Mouse (Mus musculus) mouse trophoblast stem cell (cell line): Measurements from ENCODE around the gene Gm6614.
"Not testable (repeated sequence)": the region's sequence is repeated elsewhere in the genome, so short reads cannot be mapped to it uniquely, and the experiment has no call there.

Source experiments
- in situ Hi-C, 2 experiments: fragments of 300-500 bp; cut with MseI, MboI; formaldehyde crosslinking; loops; 2 replicates in 1 of 2; 3 replicates in 1 of 2; pipeline ENCODE4 v1.15.1; 2025

The Gm6614 gene

DNA sequence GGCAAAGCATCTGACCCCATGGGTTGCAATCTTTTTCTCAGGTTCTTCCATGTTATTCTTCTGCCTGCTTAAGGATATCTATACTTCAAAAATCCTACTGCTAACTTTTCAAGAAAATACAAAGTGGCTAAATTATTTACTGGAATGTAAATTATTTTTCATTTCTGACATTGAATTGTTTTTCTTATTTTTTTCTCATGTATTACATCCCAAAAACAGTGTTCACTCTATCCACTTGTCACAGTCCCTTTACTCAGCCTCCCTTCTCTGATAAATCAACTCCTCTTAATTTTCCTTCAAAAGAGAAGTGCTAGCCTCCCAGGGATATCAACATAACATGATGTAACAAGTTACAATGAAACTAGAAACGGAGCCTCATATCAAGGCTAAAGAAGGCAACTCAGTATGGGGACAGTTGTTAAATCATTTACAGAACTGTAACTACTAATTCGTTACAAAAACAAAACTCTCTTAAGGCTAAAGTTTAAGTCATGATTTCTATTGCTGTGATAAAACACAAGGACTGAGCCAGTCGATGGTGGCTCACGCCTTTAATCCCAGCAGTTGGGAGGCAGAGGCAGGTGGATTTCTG lies at the start of gene Gm6614:
Gene Gm6614, minus strand, starts transcription at position 51 of the 592 bp plus-strand sequence.
- in situ Hi-C loops: no loop called here

DNA sequence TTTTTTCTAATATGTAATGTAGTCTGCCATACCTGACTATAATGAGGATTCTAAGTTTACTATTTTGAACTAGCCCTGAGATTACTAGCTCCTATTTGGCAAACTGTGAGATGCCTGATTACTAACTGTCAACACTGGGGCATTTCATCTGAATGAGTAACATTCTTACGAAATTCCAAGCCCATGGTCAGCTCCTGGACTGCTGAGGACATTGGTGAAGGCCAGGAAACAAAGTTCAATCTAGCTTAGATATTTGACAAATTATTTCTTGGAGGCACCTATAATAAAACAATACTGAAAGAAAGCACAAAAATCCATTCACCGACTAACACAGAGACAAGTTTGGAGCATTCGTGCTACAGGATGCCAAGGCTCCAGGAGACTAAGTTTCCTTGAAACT lies 47.1 kb upstream of the Gm6614 start:
- in situ Hi-C loops: not testable (repeated sequence)

- in situ Hi-C loops: no loop called here
Measured at GRCm38 (mm10) chr6:142047689-142048088, 36.5 kb upstream of the Gm6614 start.

DNA sequence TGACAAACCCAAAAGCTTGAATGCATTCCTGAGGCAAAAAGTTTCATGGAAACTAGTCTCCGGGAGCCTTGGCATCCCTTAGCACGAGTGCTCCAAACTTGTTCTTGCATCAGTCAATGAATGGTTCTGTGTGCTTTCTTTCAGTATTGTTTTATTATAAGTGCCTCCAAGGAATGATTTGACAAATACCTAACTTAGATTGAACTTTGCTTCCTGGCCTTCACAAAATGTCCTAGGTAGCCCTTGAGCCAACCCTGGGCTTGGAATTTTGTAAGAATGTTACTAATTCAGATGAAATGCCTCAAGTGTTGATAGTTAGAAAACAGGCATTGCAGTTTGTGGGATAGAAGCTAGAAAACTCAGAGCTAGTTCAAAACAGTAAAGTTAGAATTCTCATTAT lies 34.5 kb upstream of the Gm6614 start:
- in situ Hi-C loops: no loop called here

- in situ Hi-C loops: no loop called here
Measured at GRCm38 (mm10) chr6:142041896-142042295, 30.7 kb upstream of the Gm6614 start.

GRCm38 (mm10) chr6:142040306-142041175 lies 29.3 kb upstream of the Gm6614 start:
- in situ Hi-C loops: no loop called here

- in situ Hi-C loops: no loop called here
Measured at GRCm38 (mm10) chr6:142035771-142036170, 24.6 kb upstream of the Gm6614 start.

DNA sequence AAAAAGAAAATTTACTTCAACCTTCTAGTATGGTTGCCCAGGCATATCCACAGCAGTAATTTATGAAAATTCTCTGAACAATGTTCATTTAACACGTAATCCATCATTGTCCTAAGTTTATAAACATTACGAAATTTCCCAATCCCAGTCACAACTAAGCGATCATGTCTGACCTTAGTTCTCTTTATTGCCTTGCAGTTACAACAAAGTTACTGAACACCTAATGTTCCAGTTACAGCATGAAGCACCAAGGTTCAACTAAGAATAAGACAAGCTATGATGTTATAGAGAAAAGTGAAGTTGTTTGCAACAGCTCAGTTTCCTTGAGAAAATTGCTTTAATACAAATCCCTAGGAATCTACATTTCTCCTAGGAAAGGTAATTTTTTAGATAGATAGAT lies 10.5 kb upstream of the Gm6614 start:
- in situ Hi-C loops: no loop called here

DNA sequence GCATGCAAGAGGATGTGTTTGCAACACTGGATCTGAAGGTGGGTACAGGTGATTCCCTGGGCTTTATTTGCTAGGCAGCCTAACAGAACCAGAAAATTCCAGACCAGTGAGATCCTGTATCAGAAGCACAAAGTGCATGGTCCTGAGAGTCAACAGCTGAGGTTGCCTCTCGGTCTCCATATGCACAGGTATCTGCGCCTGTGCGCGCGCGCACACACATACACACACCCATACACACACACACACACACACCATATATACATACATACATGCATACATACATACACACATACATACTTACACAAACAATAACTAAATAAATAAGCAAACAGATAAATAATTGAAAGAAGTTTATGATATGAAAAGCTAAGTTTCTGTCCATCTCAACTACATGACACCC lies 24.4 kb downstream of the Gm6614 start:
- in situ Hi-C loops: no loop called here

DNA sequence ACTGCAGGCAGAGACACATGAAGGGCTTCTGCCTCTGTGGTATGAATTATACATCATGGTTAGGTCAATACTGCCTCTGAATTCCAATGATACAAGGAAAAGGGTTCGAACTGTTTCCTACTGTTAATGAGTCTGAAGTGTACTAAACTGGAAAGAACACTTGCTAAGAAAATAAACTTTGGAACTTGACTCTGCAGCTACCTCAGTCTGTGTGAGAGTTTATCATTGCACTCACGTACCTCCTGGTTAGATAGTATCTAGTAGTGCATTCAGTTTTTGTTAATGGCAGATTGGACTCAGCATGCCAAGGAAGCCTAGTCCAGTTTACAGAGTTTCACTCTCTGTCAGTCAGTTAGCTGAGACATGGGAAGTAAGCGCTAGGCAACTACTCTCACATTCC lies 26.6 kb downstream of the Gm6614 start:
- in situ Hi-C loops: no loop called here

GRCm38 (mm10) chr6:141962420-141962819 lies 48.8 kb downstream of the Gm6614 start:
- in situ Hi-C loops: no loop called here

DNA sequence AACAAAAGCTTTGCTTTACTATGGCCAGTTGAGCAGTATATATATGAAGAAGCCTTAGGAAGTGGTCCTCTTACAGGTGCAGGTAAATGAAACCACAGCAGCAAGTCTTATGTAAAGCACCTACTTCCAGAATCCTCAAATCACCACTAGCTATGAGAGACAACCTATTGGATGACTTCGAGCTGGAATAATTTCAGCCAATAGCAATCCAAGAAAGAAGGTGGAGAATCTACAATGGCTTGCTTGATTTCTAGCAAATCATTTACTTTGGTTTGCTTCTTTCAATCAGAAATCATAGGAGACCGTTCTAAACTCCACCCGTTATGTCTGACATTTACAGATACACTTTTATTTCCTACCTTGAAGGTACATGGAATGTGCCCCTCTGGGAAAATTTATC lies 49.4 kb downstream of the Gm6614 start:
- in situ Hi-C loops: no loop called here

DNA sequence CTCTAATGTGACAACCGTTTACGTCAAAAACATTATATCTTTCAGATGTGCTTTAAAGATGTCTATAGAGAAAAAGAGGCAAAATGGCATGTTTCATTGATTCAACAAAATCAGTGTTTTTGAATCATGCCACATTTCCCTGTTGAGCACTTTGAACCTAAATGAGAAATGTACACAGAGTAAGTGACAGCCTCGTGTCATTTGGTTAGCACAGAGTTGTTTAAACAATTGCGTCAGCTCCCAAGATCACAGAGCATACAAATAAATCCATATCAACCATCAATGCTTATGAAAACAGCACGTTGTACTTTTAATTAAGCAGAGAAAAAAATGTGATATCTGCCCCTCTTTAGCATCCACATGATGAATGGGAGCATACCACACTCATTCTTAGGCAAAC lies 50.7 kb downstream of the Gm6614 start:
- in situ Hi-C loops: no loop called here

DNA sequence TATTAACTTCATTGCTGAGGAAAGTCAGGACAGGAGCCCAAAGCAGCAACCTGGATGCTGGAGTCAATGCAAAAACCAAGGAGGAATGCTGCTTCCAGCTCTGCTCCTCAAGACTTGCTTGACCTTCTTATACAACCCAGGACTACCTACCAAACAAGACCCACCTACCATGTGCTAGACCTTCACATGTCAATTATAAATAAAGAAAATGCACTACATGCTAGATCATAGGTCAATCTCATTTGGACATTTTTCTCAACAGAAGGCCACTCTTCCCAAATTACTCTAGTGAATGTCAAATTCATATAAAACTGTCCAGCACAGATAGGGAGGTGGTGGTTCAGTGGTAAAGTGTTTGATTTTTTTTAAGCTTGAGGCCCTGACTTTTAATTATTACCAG lies 64.4 kb downstream of the Gm6614 start, which contains the start of gene Slco1a1:
Gene Slco1a1, minus strand, starts transcription at position 101 of the 400 bp plus-strand sequence.
- in situ Hi-C loops: no loop called here

DNA sequence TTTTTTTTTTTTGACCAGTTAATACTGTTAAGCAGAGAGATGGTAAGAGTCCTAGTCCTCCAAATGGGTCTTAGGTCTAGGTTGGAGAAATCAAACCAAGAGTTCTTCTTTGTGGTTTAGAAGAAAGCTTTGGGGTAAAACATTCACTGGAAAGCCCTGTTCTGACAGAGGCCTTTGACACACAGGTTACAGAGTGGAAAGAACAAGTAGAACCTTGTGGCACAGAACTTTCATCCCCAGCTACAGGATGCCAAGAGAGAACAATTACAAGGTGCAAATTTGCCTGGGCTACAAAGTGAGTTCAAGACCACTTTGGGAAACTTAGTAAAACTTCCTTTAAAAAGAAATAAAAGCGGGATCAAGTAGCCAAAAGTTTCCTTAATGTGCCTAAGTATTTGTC lies 70.8 kb downstream of the Gm6614 start:
- in situ Hi-C loops: no loop called here
